Mouse (Mus musculus) cortical plate, adult 2 months (tissue): ENCODE measurements around the gene Actr5.

Source experiments
- CTCF ChIP-seq: fragments of 200-500 bp; IDR thresholded peaks from 2 replicates; pipeline ENCODE4 v1.5.1; 2011; ENCODE audit warnings: mild to moderate bottlenecking, control low read depth, low read length; ENCODE audit not compliant: insufficient read depth; ENCODE audit errors: extremely low read depth
- POLR2A ChIP-seq: fragments of 200-500 bp; IDR thresholded peaks from 2 replicates; pipeline ENCODE4 v1.6.1; 2011; ENCODE audit warnings: mild to moderate bottlenecking, low read length, control low read depth; ENCODE audit not compliant: insufficient read depth; ENCODE audit errors: extremely low read depth

DNA sequence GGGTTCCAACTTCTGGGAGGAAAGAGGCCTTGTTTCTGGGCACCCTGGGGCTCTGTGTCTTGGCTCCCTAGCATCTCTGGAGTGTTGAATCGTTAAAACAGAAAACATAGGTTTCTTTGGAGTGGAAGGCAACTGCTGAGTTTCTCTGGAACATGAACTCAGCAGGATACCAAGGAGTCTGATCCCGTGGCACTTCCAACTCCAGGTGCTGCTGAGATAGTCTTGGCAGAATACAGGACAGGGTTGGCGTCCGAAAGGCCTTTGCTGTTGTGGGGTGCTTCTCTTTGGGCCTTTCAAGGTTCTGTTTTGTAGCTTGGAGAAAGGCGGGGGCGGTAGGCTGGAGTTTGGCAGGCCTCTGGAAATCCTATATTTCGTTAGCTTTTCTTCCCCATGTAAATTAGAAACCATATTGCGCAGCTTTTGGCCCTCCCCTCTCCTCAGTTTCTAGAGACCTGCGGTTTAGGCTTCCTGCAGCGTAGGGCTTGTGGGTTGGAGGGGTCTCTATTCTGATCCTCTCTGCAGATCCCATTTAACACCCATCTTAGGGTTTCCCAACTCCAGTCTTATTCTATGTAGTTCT is 11.9 kb upstream of the Actr5 start:
- no peak for TF ChIP-seq POLR2A
- no peak for TF ChIP-seq CTCF
